Mouse (Mus musculus): ENCODE results near the gene Trmt61a. TPM values are rescaled to one million over a fixed set of nuclear protein-coding genes. Genes with fewer than 3 reads are reported as not detected.
A peak's percentile ranks its signal among the peaks of the same experiment; 100 is the strongest.

Trmt61a gene
- total RNA-seq, 2 experiments from 2014 or later, result 16.7 to 18.0 TPM

GRCm38 (mm10) chr12:111693341-111694270 is 15.7 kb downstream of the Trmt61a start:
- TF ChIP-seq CTCF (conservative IDR thresholded peaks at IDR 0.05), result no peak
- Histone ChIP-seq H3K27ac (peak overlapping the region; percentile 94), H3K4me3 (no peak overlapping the region; the same call in 1 of the 2 replicates)
- peak; percentile 76 to 88 for DNase-seq (ENCODE audit: low spot score in 2 of 2)

GRCm38 (mm10) chr12:111694271-111694781 is 16.4 kb downstream of the Trmt61a start:
- Histone ChIP-seq H3K27ac (peak overlapping the region; percentile 94), H3K4me3 (no peak overlapping the region; the same call in 1 of the 2 replicates)
- no peak for TF ChIP-seq CTCF (conservative IDR thresholded peaks at IDR 0.05)
- no peak for DNase-seq (ENCODE audit: low spot score in 2 of 2)

- peak; percentile 62 to 72 for DNase-seq (ENCODE audit: low spot score in 2 of 2)
- TF ChIP-seq CTCF (conservative IDR thresholded peaks at IDR 0.05), result no peak
- Histone ChIP-seq H3K4me3 (no peak overlapping the region; the same call in 1 of the 2 replicates), H3K27ac (peak overlapping the region; percentile 94)
Observed at GRCm38 (mm10) chr12:111694880-111695804, 17.2 kb downstream of the Trmt61a start.

GRCm38 (mm10) chr12:111696239-111696638 is 18.3 kb downstream of the Trmt61a start:
- Histone ChIP-seq H3K4me3 (no peak overlapping the region), H3K27ac (peak overlapping the region; percentile 94)
- peak; percentile 74 to 76 for DNase-seq (ENCODE audit: low spot score in 2 of 2)
- peak; percentile 90 for TF ChIP-seq CTCF (conservative IDR thresholded peaks at IDR 0.05)

GRCm38 (mm10) chr12:111697708-111698107 is 19.8 kb downstream of the Trmt61a start:
- no peak overlapping the region for H3K27ac ChIP-seq
- DNase-seq (ENCODE audit: low spot score in 2 of 2), result no peak
- no peak overlapping the region for H3K4me3 ChIP-seq
- TF ChIP-seq CTCF (conservative IDR thresholded peaks at IDR 0.05), result no peak

GRCm38 (mm10) chr12:111698346-111698913 is 20.5 kb downstream of the Trmt61a start:
- DNase-seq (ENCODE audit: low spot score in 2 of 2), result no peak

GRCm38 (mm10) chr12:111699542-111699941 is 21.6 kb downstream of the Trmt61a start:
- DNase-seq (ENCODE audit: low spot score in 2 of 2), result no peak
- Histone ChIP-seq H3K27ac (no peak overlapping the region), H3K4me3 (no peak overlapping the region)
- TF ChIP-seq CTCF (conservative IDR thresholded peaks at IDR 0.05), result no peak

More at GRCm38 (mm10) chr12:111698346-111698913, 20.5 kb downstream of the Trmt61a start:
- no peak for TF ChIP-seq CTCF (conservative IDR thresholded peaks at IDR 0.05)
- Histone ChIP-seq H3K27ac (no peak overlapping the region), H3K4me3 (no peak overlapping the region)

GRCm38 (mm10) chr12:111700920-111701458 is 23.1 kb downstream of the Trmt61a start:
- Histone ChIP-seq H3K27ac (no peak overlapping the region), H3K4me3 (no peak overlapping the region)
- TF ChIP-seq CTCF (conservative IDR thresholded peaks at IDR 0.05), result no peak
- DNase-seq (ENCODE audit: low spot score in 2 of 2), result no peak

- no peak overlapping the region for H3K4me3 ChIP-seq
- no peak overlapping the region for H3K27ac ChIP-seq
- no peak for TF ChIP-seq CTCF (conservative IDR thresholded peaks at IDR 0.05)
- DNase-seq (ENCODE audit: low spot score in 2 of 2), result no peak
Observed at GRCm38 (mm10) chr12:111703301-111703700, 25.4 kb downstream of the Trmt61a start.

- DNase-seq (ENCODE audit: low spot score in 2 of 2), result no peak
- no peak for TF ChIP-seq CTCF (conservative IDR thresholded peaks at IDR 0.05)
- Histone ChIP-seq H3K27ac (peak overlapping the region; percentile 76), H3K4me3 (no peak overlapping the region)
Observed at GRCm38 (mm10) chr12:111704609-111705008, 26.7 kb downstream of the Trmt61a start.

- DNase-seq (ENCODE audit: low spot score in 2 of 2), result no peak
- H3K27ac ChIP-seq, result peak overlapping the region; percentile 76
- TF ChIP-seq CTCF (conservative IDR thresholded peaks at IDR 0.05), result no peak
Observed at GRCm38 (mm10) chr12:111705186-111705973, 27.5 kb downstream of the Trmt61a start.

More at GRCm38 (mm10) chr12:111705186-111705973, 27.5 kb downstream of the Trmt61a start:
- no peak overlapping the region for H3K4me3 ChIP-seq

Measured in layer of hippocampus, adult 2 months (tissue).